Mouse (Mus musculus): ENCODE data around the gene Bcl2l2. TPM values are rescaled to one million over a fixed set of nuclear protein-coding genes. Genes with fewer than 3 reads are reported as not detected.
A peak's percentile ranks its signal among the peaks of the same experiment; 100 is the strongest.

Gene Bcl2l2
- total and polyA plus RNA-seq, 2 experiments from 2014 or later = 4.3 to 37.1 TPM

- Histone ChIP-seq H3K9ac (replicated peaks; ENCODE audit: low read length) (peak overlapping the region; percentile 88), H3K9me3 (ENCODE audit: low read length) (no peaks in the 10 kb centered on the region), H3K36me3 (ENCODE audit: insufficient read depth, low read length) (no peaks in the 10 kb centered on the region), H3K4me2 (ENCODE audit: low read depth, low read length) (peak overlapping the region; percentile 74), H3K27me3 (ENCODE audit: insufficient read depth, low read length) (no peaks in the 10 kb centered on the region), H3K4me1 (ENCODE audit: insufficient read depth, low read length) (no peaks in the 10 kb centered on the region; the same call in 1 of the 2 replicates), H3K4me3 (ENCODE audit: low read length) (peak overlapping the region; percentile 99), H3K27ac (peak overlapping the region; percentile 83)
- WGBS = under 1% methylated on average over 50 of the region's 56 CpGs
- peak; percentile 100 for ATAC-seq
- TF ChIP-seq CTCF (IDR thresholded peaks at IDR 0.05; ENCODE audit: low read depth) = peak; percentile 21; the same call in 1 of the 2 replicates
- DNase-seq (ENCODE audit: low spot score) = peak; percentile 96
These were observed 19.5 kb upstream of the Bcl2l2 start for GRCm38 (mm10) chr14:54863501-54864312.

- peak overlapping the region; percentile 74 for H3K4me2 ChIP-seq (ENCODE audit: low read depth, low read length)
- DNase-seq (ENCODE audit: low spot score) (no peak), ATAC-seq (peak; percentile 22; the same call in 1 of the 2 replicates)
- no peak for TF ChIP-seq CTCF (IDR thresholded peaks at IDR 0.05; ENCODE audit: low read depth)
- 18% methylated on average over 21 of the region's 21 CpGs for WGBS
- no peaks in the 10 kb centered on the region for H3K27me3 ChIP-seq (ENCODE audit: insufficient read depth, low read length)
- H3K36me3 ChIP-seq (ENCODE audit: insufficient read depth, low read length) = no peaks in the 10 kb centered on the region
- H3K9me3 ChIP-seq (ENCODE audit: low read length) = no peaks in the 10 kb centered on the region
- no peaks in the 10 kb centered on the region; the same call in 1 of the 2 replicates for H3K4me1 ChIP-seq (ENCODE audit: insufficient read depth, low read length)
- H3K4me3 ChIP-seq (ENCODE audit: low read length) = peak overlapping the region; percentile 99
- H3K9ac ChIP-seq (replicated peaks; ENCODE audit: low read length) = peak overlapping the region; percentile 88
- peak overlapping the region; percentile 83 for H3K27ac ChIP-seq
These were observed 18.7 kb upstream of the Bcl2l2 start for GRCm38 (mm10) chr14:54864313-54865036.

- no peaks in the 10 kb centered on the region for H3K9me3 ChIP-seq (ENCODE audit: low read length)
- H3K36me3 ChIP-seq (ENCODE audit: insufficient read depth, low read length) = no peaks in the 10 kb centered on the region
- no peak for DNase-seq (ENCODE audit: low spot score)
- no peak overlapping the region for H3K9ac ChIP-seq (replicated peaks; ENCODE audit: low read length)
- WGBS = 82% methylated on average over 5 of the region's 5 CpGs
- no peak for ATAC-seq
- H3K4me2 ChIP-seq (ENCODE audit: low read depth, low read length) = no peak overlapping the region
- TF ChIP-seq CTCF (IDR thresholded peaks at IDR 0.05; ENCODE audit: low read depth) = no peak
- H3K4me3 ChIP-seq (ENCODE audit: low read length) = no peak overlapping the region
- no peaks in the 10 kb centered on the region for H3K27me3 ChIP-seq (ENCODE audit: insufficient read depth, low read length)
- H3K4me1 ChIP-seq (ENCODE audit: insufficient read depth, low read length) = no peaks in the 10 kb centered on the region; the same call in 1 of the 2 replicates
- no peak overlapping the region for H3K27ac ChIP-seq
These were observed 17.6 kb upstream of the Bcl2l2 start for GRCm38 (mm10) chr14:54865626-54866025.

GRCm38 (mm10) chr14:54866268-54866667, 16.9 kb upstream of the Bcl2l2 start:
- no peak overlapping the region for H3K4me3 ChIP-seq (ENCODE audit: low read length)
- H3K27me3 ChIP-seq (ENCODE audit: insufficient read depth, low read length) = no peaks in the 10 kb centered on the region
- H3K4me2 ChIP-seq (ENCODE audit: low read depth, low read length) = no peak overlapping the region
- TF ChIP-seq CTCF (IDR thresholded peaks at IDR 0.05; ENCODE audit: low read depth) = no peak
- no peak for ATAC-seq
- no peak for DNase-seq (ENCODE audit: low spot score)
- no peaks in the 10 kb centered on the region; the same call in 1 of the 2 replicates for H3K4me1 ChIP-seq (ENCODE audit: insufficient read depth, low read length)
- 72% methylated on average over 3 of the region's 3 CpGs for WGBS
- H3K27ac ChIP-seq = no peak overlapping the region
- H3K36me3 ChIP-seq (ENCODE audit: insufficient read depth, low read length) = no peaks in the 10 kb centered on the region
- H3K9me3 ChIP-seq (ENCODE audit: low read length) = no peaks in the 10 kb centered on the region
- no peak overlapping the region for H3K9ac ChIP-seq (replicated peaks; ENCODE audit: low read length)

GRCm38 (mm10) chr14:54866936-54867335, 16.2 kb upstream of the Bcl2l2 start:
- 65% methylated on average over 5 of the region's 5 CpGs for WGBS
- no peak overlapping the region for H3K9ac ChIP-seq (replicated peaks; ENCODE audit: low read length)
- DNase-seq (ENCODE audit: low spot score) = no peak
- H3K4me1 ChIP-seq (ENCODE audit: insufficient read depth, low read length) = no peaks in the 10 kb centered on the region; the same call in 1 of the 2 replicates
- H3K4me2 ChIP-seq (ENCODE audit: low read depth, low read length) = no peak overlapping the region
- TF ChIP-seq CTCF (IDR thresholded peaks at IDR 0.05; ENCODE audit: low read depth) = peak; percentile 54
- H3K4me3 ChIP-seq (ENCODE audit: low read length) = no peak overlapping the region
- no peaks in the 10 kb centered on the region for H3K9me3 ChIP-seq (ENCODE audit: low read length)
- no peaks in the 10 kb centered on the region for H3K36me3 ChIP-seq (ENCODE audit: insufficient read depth, low read length)
- no peak for ATAC-seq
- H3K27me3 ChIP-seq (ENCODE audit: insufficient read depth, low read length) = no peaks in the 10 kb centered on the region
- H3K27ac ChIP-seq = no peak overlapping the region

- H3K4me2 ChIP-seq (ENCODE audit: low read depth, low read length) = no peak overlapping the region
- H3K9ac ChIP-seq (replicated peaks; ENCODE audit: low read length) = no peak overlapping the region
- no peaks in the 10 kb centered on the region; the same call in 1 of the 2 replicates for H3K4me1 ChIP-seq (ENCODE audit: insufficient read depth, low read length)
- ATAC-seq = no peak
- no peaks in the 10 kb centered on the region for H3K9me3 ChIP-seq (ENCODE audit: low read length)
- H3K27me3 ChIP-seq (ENCODE audit: insufficient read depth, low read length) = no peaks in the 10 kb centered on the region
- no peak for DNase-seq (ENCODE audit: low spot score)
- no peak for TF ChIP-seq CTCF (IDR thresholded peaks at IDR 0.05; ENCODE audit: low read depth)
- H3K27ac ChIP-seq = no peak overlapping the region
- no peaks in the 10 kb centered on the region for H3K36me3 ChIP-seq (ENCODE audit: insufficient read depth, low read length)
- H3K4me3 ChIP-seq (ENCODE audit: low read length) = no peak overlapping the region
- WGBS = 87% methylated on average over 4 of the region's 4 CpGs
These were observed 15.2 kb upstream of the Bcl2l2 start for GRCm38 (mm10) chr14:54868026-54868425.
